Mouse (Mus musculus) limb, embryonic 10.5 days (tissue): ENCODE measurements around the gene Zfp618. TPM values are rescaled to one million over a fixed set of nuclear protein-coding genes. Genes with fewer than 3 reads are reported as not detected.

Experiments
- DNase-seq: peaks from one replicate; pipeline ENCODE4 v3.0.0-alpha.2; 2017; ENCODE audit warnings: low spot score
- H3K27ac ChIP-seq: fragments of 300-500 bp; sonication (generic); 2 replicates; pipeline ENCODE4 v1.5.1; 2016; ENCODE audit warnings: mild to moderate bottlenecking
- H3K27me3 ChIP-seq: fragments of 300-500 bp; sonication (generic); 2 replicates; pipeline ENCODE4 v1.6.1; 2016; ENCODE audit warnings: low read depth, mild to moderate bottlenecking; ENCODE audit not compliant: poor library complexity, severe bottlenecking
- H3K36me3 ChIP-seq: fragments of 300-500 bp; sonication (generic); 2 replicates; pipeline ENCODE4 v1.6.1; 2016; ENCODE audit warnings: mild to moderate bottlenecking, moderate library complexity
- H3K4me1 ChIP-seq: fragments of 300-500 bp; sonication (generic); 2 replicates; pipeline ENCODE4 v1.6.1; 2016
- H3K4me3 ChIP-seq: fragments of 300-500 bp; sonication (generic); 2 replicates; pipeline ENCODE4 v1.5.1; 2016; ENCODE audit warnings: mild to moderate bottlenecking, moderate library complexity
- H3K9me3 ChIP-seq: fragments of 300-500 bp; sonication (generic); replicated peaks from 2 replicates; pipeline ENCODE4 v1.6.1; 2016; ENCODE audit warnings: mild to moderate bottlenecking
- WGBS: fragments of 180-500 bp; shearing (Covaris S2); methylation state at CpG from one replicate; pipeline ENCODE4 v1.1.7; 2016; 5-methylcytosine and 5-hydroxymethylcytosine counted together
- polyA plus RNA-seq: library from polyadenylated mRNA; unstranded; fragments of >200 nt; fragmentation: Nextera tagmentation; extraction: Ambion mirVana; gene quantifications from 2 replicates; pipeline ENCODE4 v1.2.1, GENCODE M21; 2016

Zfp618 gene
- polyA plus RNA-seq, 1 experiment from 2014 or later = 35.7 TPM

GRCm38 (mm10) chr4:62975541-62975940 lies 10.2 kb downstream of the Zfp618 start:
- Histone ChIP-seq H3K9me3 (no peaks in the 10 kb centered on the region), H3K4me3 (no peak overlapping the region), H3K27me3 (no peaks in the 10 kb centered on the region), H3K4me1 (peaks cover 32% of the 10 kb centered on the region), H3K27ac (no peak overlapping the region), H3K36me3 (0 out of 2 replicates have a peak, but pooled peaks cover 4% of the 10 kb centered on the region)
- 93% methylated on average over 6 of the region's 6 CpGs for WGBS
- no peak for DNase-seq

- Histone ChIP-seq H3K27me3 (no peaks in the 10 kb centered on the region), H3K4me1 (peaks cover 20% of the 10 kb centered on the region)
- 90% methylated on average over 6 of the region's 6 CpGs for WGBS
Observed at GRCm38 (mm10) chr4:62977454-62977853, 12.1 kb downstream of the Zfp618 start.

GRCm38 (mm10) chr4:62978501-62978911 lies 13.1 kb downstream of the Zfp618 start:
- H3K4me3 ChIP-seq = no peak overlapping the region
- no peaks in the 10 kb centered on the region for H3K27me3 ChIP-seq
- 72% methylated on average over 10 of the region's 10 CpGs for WGBS
- peak; percentile 30 for DNase-seq
- H3K9me3 ChIP-seq = no peaks in the 10 kb centered on the region
- 0 out of 2 replicates have a peak, but pooled peaks cover 4% of the 10 kb centered on the region for H3K36me3 ChIP-seq
- peaks cover 20% of the 10 kb centered on the region for H3K4me1 ChIP-seq
- H3K27ac ChIP-seq = no peak overlapping the region

More at GRCm38 (mm10) chr4:62977454-62977853, 12.1 kb downstream of the Zfp618 start:
- Histone ChIP-seq H3K4me3 (no peak overlapping the region), H3K9me3 (no peaks in the 10 kb centered on the region), H3K27ac (no peak overlapping the region), H3K36me3 (0 out of 2 replicates have a peak, but pooled peaks cover 4% of the 10 kb centered on the region)
- peak; percentile 25 for DNase-seq

GRCm38 (mm10) chr4:62981572-62981971 lies 16.2 kb downstream of the Zfp618 start:
- no peaks in the 10 kb centered on the region for H3K27me3 ChIP-seq
- H3K27ac ChIP-seq = no peak overlapping the region
- peaks cover 18% of the 10 kb centered on the region for H3K4me1 ChIP-seq
- DNase-seq = no peak
- no peaks in the 10 kb centered on the region for H3K9me3 ChIP-seq
- WGBS = 99% methylated on average over 2 of the region's 2 CpGs
- H3K4me3 ChIP-seq = no peak overlapping the region
- peaks cover 3% of the 10 kb centered on the region; the same call in 1 of the 2 replicates for H3K36me3 ChIP-seq

GRCm38 (mm10) chr4:62983556-62983955 lies 18.2 kb downstream of the Zfp618 start:
- H3K4me1 ChIP-seq = peaks cover 5% of the 10 kb centered on the region
- no peak overlapping the region for H3K4me3 ChIP-seq
- no peak overlapping the region for H3K27ac ChIP-seq
- no peaks in the 10 kb centered on the region for H3K9me3 ChIP-seq
- DNase-seq = no peak
- no peaks in the 10 kb centered on the region for H3K27me3 ChIP-seq
- WGBS = 93% methylated on average over 5 of the region's 5 CpGs
- H3K36me3 ChIP-seq = peaks cover 3% of the 10 kb centered on the region; the same call in 1 of the 2 replicates

- DNase-seq = peak; percentile 18
- no peak overlapping the region for H3K4me3 ChIP-seq
- H3K27me3 ChIP-seq = no peaks in the 10 kb centered on the region
- H3K36me3 ChIP-seq = peaks cover 17% of the 10 kb centered on the region
- 86% methylated on average over 11 of the region's 11 CpGs for WGBS
- no peak overlapping the region for H3K27ac ChIP-seq
- H3K9me3 ChIP-seq = no peaks in the 10 kb centered on the region
- H3K4me1 ChIP-seq = no peaks in the 10 kb centered on the region
Observed at GRCm38 (mm10) chr4:62991336-62991735, 26.0 kb downstream of the Zfp618 start.

- Histone ChIP-seq H3K9me3 (no peaks in the 10 kb centered on the region), H3K27me3 (no peaks in the 10 kb centered on the region), H3K4me3 (no peak overlapping the region), H3K27ac (no peak overlapping the region), H3K36me3 (peaks cover 32% of the 10 kb centered on the region), H3K4me1 (peaks cover 5% of the 10 kb centered on the region)
- DNase-seq = no peak
- 79% methylated on average over 2 of the region's 2 CpGs for WGBS
Observed at GRCm38 (mm10) chr4:62993190-62993589, 27.8 kb downstream of the Zfp618 start.

GRCm38 (mm10) chr4:62997606-62998005 lies 32.2 kb downstream of the Zfp618 start:
- 89% methylated on average over 6 of the region's 6 CpGs for WGBS
- no peak for DNase-seq
- H3K4me3 ChIP-seq = no peak overlapping the region
- H3K27ac ChIP-seq = no peak overlapping the region
- H3K4me1 ChIP-seq = peaks cover 25% of the 10 kb centered on the region
- no peaks in the 10 kb centered on the region for H3K9me3 ChIP-seq
- H3K27me3 ChIP-seq = no peaks in the 10 kb centered on the region
- peaks cover 22% of the 10 kb centered on the region for H3K36me3 ChIP-seq

GRCm38 (mm10) chr4:62998431-62998835 lies 33.1 kb downstream of the Zfp618 start:
- no peak for DNase-seq
- Histone ChIP-seq H3K4me1 (peaks cover 25% of the 10 kb centered on the region), H3K27me3 (no peaks in the 10 kb centered on the region), H3K9me3 (no peaks in the 10 kb centered on the region), H3K4me3 (no peak overlapping the region), H3K36me3 (peaks cover 22% of the 10 kb centered on the region), H3K27ac (no peak overlapping the region)
- 59% methylated on average over 5 of the region's 5 CpGs for WGBS

GRCm38 (mm10) chr4:62998908-62999307 lies 33.5 kb downstream of the Zfp618 start:
- Histone ChIP-seq H3K27ac (no peak overlapping the region), H3K27me3 (no peaks in the 10 kb centered on the region), H3K36me3 (peaks cover 22% of the 10 kb centered on the region), H3K4me1 (peaks cover 25% of the 10 kb centered on the region), H3K4me3 (no peak overlapping the region), H3K9me3 (no peaks in the 10 kb centered on the region)
- DNase-seq = no peak
- 89% methylated on average over 6 of the region's 6 CpGs for WGBS

GRCm38 (mm10) chr4:62999321-62999720 lies 33.9 kb downstream of the Zfp618 start:
- Histone ChIP-seq H3K9me3 (no peaks in the 10 kb centered on the region), H3K36me3 (peaks cover 25% of the 10 kb centered on the region), H3K27me3 (no peaks in the 10 kb centered on the region), H3K27ac (no peak overlapping the region), H3K4me3 (no peak overlapping the region), H3K4me1 (peaks cover 26% of the 10 kb centered on the region)
- DNase-seq = no peak
- 87% methylated on average over 4 of the region's 4 CpGs for WGBS

- WGBS = 78% methylated on average over 7 of the region's 7 CpGs
- H3K27ac ChIP-seq = no peak overlapping the region
Observed at GRCm38 (mm10) chr4:62999916-63000315, 34.5 kb downstream of the Zfp618 start.

GRCm38 (mm10) chr4:63000316-63001055 lies 35.1 kb downstream of the Zfp618 start:
- Histone ChIP-seq H3K36me3 (peaks cover 22% of the 10 kb centered on the region), H3K27ac (no peak overlapping the region), H3K27me3 (no peaks in the 10 kb centered on the region), H3K9me3 (no peaks in the 10 kb centered on the region), H3K4me1 (peaks cover 27% of the 10 kb centered on the region), H3K4me3 (no peak overlapping the region)
- DNase-seq = no peak
- 90% methylated on average over 11 of the region's 11 CpGs for WGBS

More at GRCm38 (mm10) chr4:62999916-63000315, 34.5 kb downstream of the Zfp618 start:
- no peaks in the 10 kb centered on the region for H3K27me3 ChIP-seq
- H3K36me3 ChIP-seq = peaks cover 25% of the 10 kb centered on the region
- peaks cover 27% of the 10 kb centered on the region for H3K4me1 ChIP-seq
- H3K9me3 ChIP-seq = no peaks in the 10 kb centered on the region
- H3K4me3 ChIP-seq = no peak overlapping the region
- no peak for DNase-seq
